Mouse (Mus musculus) forebrain, postnatal 0 days (tissue): ENCODE measurements around the gene Rpl13a. TPM values are rescaled to one million over a fixed set of nuclear protein-coding genes. Genes with fewer than 3 reads are reported as not detected.
"Not testable (repeated sequence)": the region's sequence is repeated elsewhere in the genome, so short reads cannot be mapped to it uniquely, and the experiment has no call there.

Experiments used
- ATAC-seq: fragments of 200-750 bp; cut with Nextera tagmentation; 2 replicates; pipeline ENCODE4 v1.8.0; 2017; ENCODE audit warnings: mild to moderate bottlenecking, moderate library complexity
- DNase-seq: peaks from one replicate; pipeline ENCODE4 v3.0.0-alpha.2; 2015
- H3K27ac ChIP-seq: fragments of 300-500 bp; sonication (generic); 2 replicates; pipeline ENCODE4 v1.5.1; 2014; ENCODE audit warnings: low read depth, mild to moderate bottlenecking, antibody characterized with exemption, low read length, moderate library complexity, mixed read lengths
- H3K27me3 ChIP-seq: fragments of 300-500 bp; sonication (generic); 2 replicates; pipeline ENCODE4 v1.6.1; 2014; ENCODE audit warnings: mild to moderate bottlenecking, low read length, mixed read lengths; ENCODE audit not compliant: insufficient read depth
- H3K36me3 ChIP-seq: fragments of 300-500 bp; sonication (generic); 2 replicates; pipeline ENCODE4 v1.6.1; 2014; ENCODE audit warnings: mild to moderate bottlenecking, moderate library complexity; ENCODE audit not compliant: insufficient read depth
- H3K4me1 ChIP-seq: fragments of 300-500 bp; sonication (generic); 2 replicates; pipeline ENCODE4 v1.6.1; 2014; ENCODE audit warnings: antibody characterized with exemption; ENCODE audit not compliant: insufficient read depth
- H3K4me2 ChIP-seq: fragments of 300-500 bp; sonication (generic); 2 replicates; pipeline ENCODE4 v1.6.1; 2014; ENCODE audit warnings: low read depth, mild to moderate bottlenecking, moderate library complexity
- H3K4me3 ChIP-seq: fragments of 300-500 bp; sonication (generic); 2 replicates; pipeline ENCODE4 v1.5.1; 2014; ENCODE audit warnings: low read depth, low read length, mixed read lengths
- H3K9ac ChIP-seq: fragments of 300-500 bp; sonication (generic); 2 replicates; pipeline ENCODE4 v1.6.1; 2014; ENCODE audit warnings: mild to moderate bottlenecking
- H3K9me3 ChIP-seq: fragments of 300-500 bp; sonication (generic); 2 replicates; pipeline ENCODE4 v1.6.1; 2016; ENCODE audit warnings: low read length
- CTCF ChIP-seq: sonication (generic); IDR thresholded peaks from 2 replicates; pipeline ENCODE4 v1.5.1; 2016; ENCODE audit warnings: antibody characterized with exemption, control low read depth, low read depth
- WGBS: fragments of 180-500 bp; shearing (Covaris S2); extraction: QIAGEN DNeasy Blood & Tissue Kit; methylation state at CpG from one replicate; pipeline ENCODE4 v1.1.7; 2014; 5-methylcytosine and 5-hydroxymethylcytosine counted together
- polyA plus RNA-seq: library from polyadenylated mRNA; unstranded; fragments of >200 nt; fragmentation: Nextera tagmentation; extraction: Ambion mirVana; gene quantifications from 2 replicates; pipeline ENCODE4 v1.2.1, GENCODE M21; 2015
- total RNA-seq: library from RNA; depleted of rRNA; stranded (reverse); fragments of >200 nt; gene quantifications from 2 replicates; pipeline ENCODE4 v1.2.3, GENCODE M21; 2014

Gene Rpl13a
- total and polyA plus RNA-seq, 2 experiments from 2014 or later: 852 to 2,018 TPM

- H3K9me3 ChIP-seq: no peaks in the 10 kb centered on the region
- 85% methylated on average over 14 of the region's 14 CpGs for WGBS
- DNase-seq: no peak
- no peak overlapping the region for H3K9ac ChIP-seq
- ATAC-seq: no peak
- H3K27ac ChIP-seq: no peak overlapping the region
- no peak for TF ChIP-seq CTCF
- H3K4me3 ChIP-seq: no peak overlapping the region
- peaks cover 23% of the 10 kb centered on the region; the same call in 1 of the 2 replicates for H3K36me3 ChIP-seq
- H3K4me1 ChIP-seq: peaks cover 15% of the 10 kb centered on the region
- no peak overlapping the region for H3K4me2 ChIP-seq
- no peaks in the 10 kb centered on the region for H3K27me3 ChIP-seq
These were observed 28.9 kb upstream of the Rpl13a start for GRCm38 (mm10) chr7:45157459-45157858.

- no peak overlapping the region for H3K4me3 ChIP-seq
- peaks cover 23% of the 10 kb centered on the region; the same call in 1 of the 2 replicates for H3K36me3 ChIP-seq
- H3K4me1 ChIP-seq: peaks cover 13% of the 10 kb centered on the region; the same call in 1 of the 2 replicates
- H3K27ac ChIP-seq: no peak overlapping the region
- ATAC-seq (no peak), DNase-seq (no peak)
- no peak overlapping the region for H3K4me2 ChIP-seq
- H3K9me3 ChIP-seq: no peaks in the 10 kb centered on the region
- no peak for TF ChIP-seq CTCF
- H3K9ac ChIP-seq: no peak overlapping the region
- 98% methylated on average over 15 of the region's 15 CpGs for WGBS
- H3K27me3 ChIP-seq: no peaks in the 10 kb centered on the region
These were observed 27.6 kb upstream of the Rpl13a start for GRCm38 (mm10) chr7:45156206-45156605.

- no peaks in the 10 kb centered on the region for H3K27me3 ChIP-seq
- no peak for ATAC-seq
- H3K4me2 ChIP-seq: peak overlapping the region; percentile 78; the same call in 1 of the 2 replicates
- no peak overlapping the region for H3K9ac ChIP-seq
- H3K4me3 ChIP-seq: peak overlapping the region; percentile 73; the same call in 1 of the 2 replicates
- H3K36me3 ChIP-seq: peaks cover 23% of the 10 kb centered on the region; the same call in 1 of the 2 replicates
- H3K27ac ChIP-seq: no peak overlapping the region
- no peak for DNase-seq
- peaks cover 13% of the 10 kb centered on the region; the same call in 1 of the 2 replicates for H3K4me1 ChIP-seq
- no peaks in the 10 kb centered on the region for H3K9me3 ChIP-seq
- no peak for TF ChIP-seq CTCF
- 88% methylated on average over 9 of the region's 9 CpGs for WGBS
These were observed 27.0 kb upstream of the Rpl13a start for GRCm38 (mm10) chr7:45155590-45155989.

GRCm38 (mm10) chr7:45154993-45155514 lies 26.5 kb upstream of the Rpl13a start:
- ATAC-seq (peak; percentile 45), DNase-seq (peak; percentile 67)
- H3K9ac ChIP-seq: peak overlapping the region; percentile 82
- no peaks in the 10 kb centered on the region for H3K9me3 ChIP-seq
- no peaks in the 10 kb centered on the region for H3K27me3 ChIP-seq
- peak overlapping the region; percentile 78 for H3K4me2 ChIP-seq
- H3K36me3 ChIP-seq: peaks cover 18% of the 10 kb centered on the region; the same call in 1 of the 2 replicates
- peak overlapping the region; percentile 95; the same call in 1 of the 2 replicates for H3K27ac ChIP-seq
- TF ChIP-seq CTCF: peak; percentile 62
- peak overlapping the region; percentile 73 for H3K4me3 ChIP-seq
- WGBS: 80% methylated on average over 12 of the region's 12 CpGs
- H3K4me1 ChIP-seq: peaks cover 13% of the 10 kb centered on the region; the same call in 1 of the 2 replicates

GRCm38 (mm10) chr7:45154096-45154992 lies 25.8 kb upstream of the Rpl13a start, which contains the start of the genes Pih1d1 and Aldh16a1:
TSS of gene Pih1d1 (plus strand) at chr7:45154303.
TSS of gene Aldh16a1 (minus strand) at chr7:45154584.
- H3K27me3 ChIP-seq: no peaks in the 10 kb centered on the region
- H3K9me3 ChIP-seq: no peaks in the 10 kb centered on the region
- H3K9ac ChIP-seq: peak within 1 kb of the TSS; percentile 82
- H3K4me3 ChIP-seq: peak within 1 kb of the TSS; percentile 73
- ATAC-seq (peak; percentile 97), DNase-seq (peak; percentile 99)
- peak; percentile 79 for TF ChIP-seq CTCF
- peaks cover 13% of the 10 kb centered on the region; the same call in 1 of the 2 replicates for H3K4me1 ChIP-seq
- WGBS: 4% methylated on average over 69 of the region's 69 CpGs
- H3K4me2 ChIP-seq: peak within 1 kb of the TSS; percentile 78
- H3K36me3 ChIP-seq: peaks cover 14% of the 10 kb centered on the region; the same call in 1 of the 2 replicates
- peak within 1 kb of the TSS; percentile 95 for H3K27ac ChIP-seq

GRCm38 (mm10) chr7:45153586-45153985 lies 25.0 kb upstream of the Rpl13a start:
- ATAC-seq (no peak), DNase-seq (no peak)
- TF ChIP-seq CTCF: no peak
- WGBS: 2% methylated on average over 5 of the region's 5 CpGs
- peaks cover 13% of the 10 kb centered on the region; the same call in 1 of the 2 replicates for H3K4me1 ChIP-seq
- peak overlapping the region; percentile 95 for H3K27ac ChIP-seq
- H3K27me3 ChIP-seq: no peaks in the 10 kb centered on the region
- peak overlapping the region; percentile 78 for H3K4me2 ChIP-seq
- H3K36me3 ChIP-seq: peaks cover 7% of the 10 kb centered on the region; the same call in 1 of the 2 replicates
- no peaks in the 10 kb centered on the region for H3K9me3 ChIP-seq
- H3K9ac ChIP-seq: peak overlapping the region; percentile 82
- H3K4me3 ChIP-seq: peak overlapping the region; percentile 73

GRCm38 (mm10) chr7:45153052-45153451 lies 24.5 kb upstream of the Rpl13a start:
- H3K9me3 ChIP-seq, H3K4me3 ChIP-seq: not testable (repeated sequence)

More at GRCm38 (mm10) chr7:45153052-45153451, 24.5 kb upstream of the Rpl13a start:
- H3K9ac ChIP-seq, H3K4me2 ChIP-seq, H3K36me3 ChIP-seq, H3K27me3 ChIP-seq, ATAC-seq, H3K27ac ChIP-seq, DNase-seq: not testable (repeated sequence)
- WGBS: 94% methylated on average over 2 of the region's 2 CpGs
- H3K4me1 ChIP-seq: peaks cover 13% of the 10 kb centered on the region; the same call in 1 of the 2 replicates
